Mouse (Mus musculus) forebrain, embryonic 16.5 days (tissue): ENCODE results near the gene Trim37. TPM values are rescaled to one million over a fixed set of nuclear protein-coding genes. Genes with fewer than 3 reads are reported as not detected.

Source experiments
- ATAC-seq: fragments of 200-750 bp; cut with Nextera tagmentation; 2 replicates; pipeline ENCODE4 v1.8.0; 2017; ENCODE audit warnings: mild to moderate bottlenecking, moderate library complexity
- H3K27ac ChIP-seq: fragments of 300-500 bp; sonication (generic); 2 replicates; pipeline ENCODE4 v1.5.1; 2014; ENCODE audit warnings: low read length, control low read depth
- H3K27me3 ChIP-seq: fragments of 300-500 bp; sonication (generic); replicated peaks from 2 replicates; pipeline ENCODE4 v1.6.1; 2014; ENCODE audit warnings: low read length; ENCODE audit not compliant: control insufficient read depth, insufficient read depth
- H3K36me3 ChIP-seq: fragments of 300-500 bp; sonication (generic); 2 replicates; pipeline ENCODE4 v1.6.1; 2014; ENCODE audit not compliant: control insufficient read depth, insufficient read depth
- H3K4me1 ChIP-seq: fragments of 300-500 bp; sonication (generic); replicated peaks from 2 replicates; pipeline ENCODE4 v1.6.1; 2014; ENCODE audit warnings: low read length; ENCODE audit not compliant: control insufficient read depth, insufficient read depth
- H3K4me2 ChIP-seq: fragments of 300-500 bp; sonication (generic); 2 replicates; pipeline ENCODE4 v1.6.1; 2014; ENCODE audit warnings: mild to moderate bottlenecking, low read length, control low read depth
- H3K4me3 ChIP-seq: fragments of 300-500 bp; sonication (generic); replicated peaks from 2 replicates; pipeline ENCODE4 v1.5.1; 2014; ENCODE audit warnings: mild to moderate bottlenecking, low read length, control low read depth
- H3K9ac ChIP-seq: fragments of 300-500 bp; sonication (generic); replicated peaks from 2 replicates; pipeline ENCODE4 v1.6.1; 2014; ENCODE audit warnings: low read depth, low read length, control low read depth
- H3K9me3 ChIP-seq: fragments of 300-500 bp; sonication (generic); 2 replicates; pipeline ENCODE4 v1.6.1; 2016; ENCODE audit warnings: low read length; ENCODE audit not compliant: control insufficient read depth
- WGBS: fragments of 180-500 bp; shearing (Covaris S2); extraction: QIAGEN DNeasy Blood & Tissue Kit; methylation state at CpG from one replicate; pipeline ENCODE4 v1.1.7; 2014; 5-methylcytosine and 5-hydroxymethylcytosine counted together
- polyA plus RNA-seq: library from polyadenylated mRNA; unstranded; fragments of >200 nt; fragmentation: Nextera tagmentation; extraction: Ambion mirVana; gene quantifications from 2 replicates; pipeline ENCODE4 v1.2.1, GENCODE M21; 2015

Gene Trim37
- polyA plus RNA-seq, 1 experiment from 2014 or later: 95.9 TPM

DNA sequence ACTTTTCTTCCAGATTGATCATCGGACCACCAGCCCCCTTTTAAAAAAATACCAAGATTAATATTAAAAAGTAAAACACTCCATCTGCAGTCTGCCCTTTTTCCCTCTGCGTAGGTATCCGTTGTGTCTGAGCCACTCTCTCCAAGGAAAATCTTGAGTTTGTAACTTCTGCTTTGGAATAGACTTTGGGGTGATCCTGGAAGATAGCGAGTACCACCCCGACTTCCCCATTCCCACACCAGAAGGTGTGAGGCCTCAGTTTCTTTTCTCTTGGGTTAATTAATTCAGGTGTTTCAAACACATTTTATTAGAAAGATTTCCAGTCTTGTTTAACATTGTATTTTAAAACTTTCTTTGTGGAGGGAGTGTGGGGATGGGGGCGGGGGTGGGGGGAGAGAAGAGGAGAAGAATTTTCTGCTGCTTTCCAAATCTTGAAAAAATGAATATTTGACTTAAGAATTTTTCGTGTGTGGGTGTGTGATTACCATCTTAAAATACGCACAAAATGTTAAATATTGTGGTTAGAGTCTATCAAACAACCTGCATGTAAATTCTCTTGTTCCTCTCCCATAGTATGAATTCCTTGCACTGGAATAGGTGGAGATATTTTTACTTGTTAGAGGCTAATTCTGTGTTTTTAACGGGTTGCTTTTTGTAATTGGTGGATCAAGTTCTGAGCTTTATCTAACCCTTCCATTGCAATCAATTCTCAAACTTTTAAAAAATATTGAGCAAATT, 16.5 kb upstream of the Trim37 start:
- WGBS: 2% methylated on average over 9 of the region's 9 CpGs
- Histone ChIP-seq H3K27me3 (no peaks in the 10 kb centered on the region), H3K4me3 (peak overlapping the region; percentile 98)

DNA sequence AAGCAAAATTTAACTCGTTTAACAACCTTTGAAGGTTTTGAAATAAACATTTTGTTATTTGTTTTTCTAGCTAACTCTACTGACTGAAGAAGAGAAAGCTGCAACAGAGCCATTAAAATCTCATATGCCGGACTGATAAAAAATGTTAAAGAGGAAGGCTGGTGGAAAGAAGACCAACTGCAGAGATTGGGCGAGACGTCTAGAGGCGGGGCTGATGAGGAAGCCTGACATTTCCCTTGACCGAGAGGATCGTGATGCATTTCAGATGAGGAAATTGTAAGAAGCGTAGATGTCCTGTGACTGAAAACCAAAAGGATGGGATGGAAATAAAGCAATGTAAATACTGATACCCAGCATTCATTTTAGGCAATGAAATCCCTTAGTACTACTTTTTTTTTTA, 5.0 kb upstream of the Trim37 start:
- H3K9ac ChIP-seq: no peak overlapping the region
- peaks cover 29% of the 10 kb centered on the region for H3K36me3 ChIP-seq
- H3K4me1 ChIP-seq: peaks cover 8% of the 10 kb centered on the region
- no peak overlapping the region for H3K4me3 ChIP-seq
- H3K27me3 ChIP-seq: no peaks in the 10 kb centered on the region
- no peak overlapping the region for H3K4me2 ChIP-seq
- H3K9me3 ChIP-seq: no peaks in the 10 kb centered on the region
- 74% methylated on average over 8 of the region's 8 CpGs for WGBS
- H3K27ac ChIP-seq: no peak overlapping the region
- no peak for ATAC-seq

More for the DNA sequence above, 16.5 kb upstream of the Trim37 start:
- H3K27ac ChIP-seq: peak overlapping the region; percentile 97
- H3K36me3 ChIP-seq: no peaks in the 10 kb centered on the region
- no peaks in the 10 kb centered on the region for H3K9me3 ChIP-seq
- H3K4me1 ChIP-seq: peaks cover 22% of the 10 kb centered on the region
- no peak for ATAC-seq
- H3K9ac ChIP-seq: peak overlapping the region; percentile 94
- H3K4me2 ChIP-seq: peak overlapping the region; percentile 57

DNA sequence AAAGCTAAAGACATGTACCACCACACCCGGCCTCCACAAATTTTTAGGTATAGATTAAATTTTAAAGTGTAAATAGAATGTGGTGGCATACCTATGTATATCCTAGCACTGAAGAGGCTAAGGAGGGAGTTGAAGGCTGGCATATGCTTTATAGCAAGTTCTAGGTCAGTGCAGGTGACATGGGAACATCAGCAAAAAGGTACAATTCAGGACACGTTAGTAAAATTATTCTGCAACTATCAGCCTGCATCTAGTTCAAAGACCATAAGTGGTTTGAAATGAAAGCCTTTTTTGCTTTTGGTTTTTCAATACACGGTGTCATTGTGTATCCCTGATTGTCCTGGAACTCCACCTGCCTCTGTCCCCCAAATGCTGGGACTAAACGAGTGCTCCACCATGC, 1.3 kb upstream of the Trim37 start:
- Histone ChIP-seq H3K9me3 (no peaks in the 10 kb centered on the region), H3K9ac (no peak overlapping the region; the same call in 1 of the 2 replicates), H3K4me3 (0 out of 2 replicates have a peak overlapping the region, but pooled peaks have one; percentile 3), H3K4me1 (peaks cover 20% of the 10 kb centered on the region), H3K27ac (peak overlapping the region; percentile 56; the same call in 1 of the 2 replicates), H3K27me3 (no peaks in the 10 kb centered on the region), H3K4me2 (peak overlapping the region; percentile 72), H3K36me3 (peaks cover 17% of the 10 kb centered on the region)
- no peak for ATAC-seq
- WGBS: 43% methylated on average over 4 of the region's 4 CpGs

DNA sequence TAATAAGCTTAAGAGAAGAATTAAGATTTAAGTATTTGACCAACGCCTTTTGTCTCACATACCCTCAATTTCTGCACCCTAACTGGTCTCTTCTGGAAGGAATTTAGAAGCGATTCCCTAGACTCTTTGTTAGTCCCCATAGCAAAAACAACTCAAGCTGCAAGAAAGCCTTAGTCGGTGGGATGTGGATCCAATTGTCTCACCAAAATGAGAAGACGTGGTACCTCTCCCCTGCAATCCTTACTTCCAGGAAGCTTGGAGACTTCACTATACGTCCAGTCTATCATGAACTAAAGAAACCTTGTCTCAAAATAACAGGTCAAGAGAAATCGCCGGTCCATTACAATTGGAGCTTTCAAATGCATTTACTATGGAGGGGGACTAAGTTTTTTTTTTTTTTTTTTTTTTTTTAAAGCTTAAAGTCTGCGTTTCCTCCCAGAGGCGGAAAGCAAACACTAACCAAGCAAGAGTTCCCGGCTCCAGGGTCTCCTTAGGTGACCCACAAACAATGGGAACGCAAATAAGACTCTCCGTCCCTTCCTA, 525 bp upstream of the Trim37 start:
- Histone ChIP-seq H3K4me3 (peak overlapping the region; percentile 96), H3K27ac (peak overlapping the region; percentile 94), H3K9me3 (no peaks in the 10 kb centered on the region), H3K4me1 (peaks cover 20% of the 10 kb centered on the region), H3K27me3 (no peaks in the 10 kb centered on the region), H3K36me3 (peaks cover 12% of the 10 kb centered on the region), H3K9ac (peak overlapping the region; percentile 61), H3K4me2 (peak overlapping the region; percentile 72)
- 2% methylated on average over 12 of the region's 12 CpGs for WGBS
- no peak for ATAC-seq

DNA sequence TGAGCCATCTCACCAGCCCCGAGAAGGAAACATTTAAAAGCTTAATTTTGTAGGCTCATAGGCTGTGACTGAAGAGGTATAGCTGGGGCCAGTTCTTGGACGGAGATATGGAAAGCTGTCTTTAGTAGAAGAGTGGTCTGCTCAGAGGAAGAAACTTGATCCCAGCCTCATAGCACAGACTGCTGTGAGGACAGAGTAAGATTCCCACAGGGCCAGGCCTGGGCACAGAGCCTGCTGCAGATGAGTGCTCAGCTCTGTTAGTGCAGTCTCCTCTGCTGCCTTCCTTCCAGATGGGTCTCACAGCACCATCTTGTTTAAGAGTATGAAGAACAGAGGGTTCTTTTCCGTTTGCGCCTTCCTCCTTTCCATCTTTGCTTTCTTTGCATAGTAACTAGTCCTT, 9.4 kb downstream of the Trim37 start:
- no peak overlapping the region for H3K27ac ChIP-seq
- no peaks in the 10 kb centered on the region for H3K27me3 ChIP-seq
- no peak overlapping the region for H3K9ac ChIP-seq
- no peak for ATAC-seq
- no peaks in the 10 kb centered on the region for H3K9me3 ChIP-seq
- no peaks in the 10 kb centered on the region for H3K36me3 ChIP-seq
- no peak overlapping the region for H3K4me2 ChIP-seq
- H3K4me1 ChIP-seq: no peaks in the 10 kb centered on the region
- 90% methylated on average over 4 of the region's 4 CpGs for WGBS
- H3K4me3 ChIP-seq: no peak overlapping the region

DNA sequence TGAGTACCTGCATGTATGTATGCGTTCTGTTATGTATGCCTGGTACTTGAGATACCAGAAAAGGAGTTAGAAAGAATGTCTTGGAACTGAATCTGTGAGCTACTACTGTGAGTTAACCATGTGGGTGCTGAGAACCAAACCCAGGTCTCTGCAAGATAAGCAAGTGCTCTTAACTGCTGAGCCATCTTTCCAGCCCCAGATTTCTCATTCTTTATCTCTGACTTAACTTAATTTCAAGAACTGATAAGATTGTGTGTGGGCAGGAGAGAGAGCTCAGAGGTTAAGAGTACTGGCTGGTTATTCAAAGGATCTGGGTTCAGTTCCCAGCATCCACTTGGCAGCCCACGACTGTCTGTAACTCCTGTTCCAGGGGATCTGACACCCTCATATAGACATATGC, 31.1 kb downstream of the Trim37 start:
- H3K27ac ChIP-seq: no peak overlapping the region
- H3K9me3 ChIP-seq: no peaks in the 10 kb centered on the region
- 93% methylated on average over 2 of the region's 2 CpGs for WGBS
- no peak for ATAC-seq
- H3K36me3 ChIP-seq: peaks cover 5% of the 10 kb centered on the region
- H3K9ac ChIP-seq: no peak overlapping the region
- H3K27me3 ChIP-seq: no peaks in the 10 kb centered on the region
- H3K4me3 ChIP-seq: no peak overlapping the region
- no peaks in the 10 kb centered on the region for H3K4me1 ChIP-seq
- no peak overlapping the region for H3K4me2 ChIP-seq

DNA sequence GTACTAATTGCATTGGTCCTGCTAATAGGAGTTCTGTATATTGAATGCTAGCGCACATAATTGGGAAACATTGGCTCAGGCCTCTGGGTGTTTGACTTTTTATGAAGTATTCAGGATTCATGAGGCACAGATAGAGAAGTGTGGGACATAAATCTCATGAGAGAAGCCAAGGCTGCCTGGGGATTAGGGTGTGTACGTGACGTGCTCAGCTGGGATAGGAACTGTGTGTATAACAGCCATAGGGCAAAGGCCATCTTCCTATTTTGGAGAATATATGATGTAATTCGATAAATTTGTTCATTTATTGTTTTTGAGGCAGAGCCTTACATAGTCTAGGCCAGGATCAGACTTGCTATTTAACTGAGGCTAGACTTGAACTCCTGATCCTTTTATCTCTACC, 35.8 kb downstream of the Trim37 start:
- no peak overlapping the region for H3K9ac ChIP-seq
- H3K27me3 ChIP-seq: no peaks in the 10 kb centered on the region
- H3K36me3 ChIP-seq: peaks cover 28% of the 10 kb centered on the region
- H3K4me1 ChIP-seq: no peaks in the 10 kb centered on the region
- H3K4me2 ChIP-seq: no peak overlapping the region
- ATAC-seq: no peak
- WGBS: 96% methylated on average over 4 of the region's 4 CpGs
- H3K27ac ChIP-seq: no peak overlapping the region
- no peak overlapping the region for H3K4me3 ChIP-seq
- no peaks in the 10 kb centered on the region for H3K9me3 ChIP-seq

DNA sequence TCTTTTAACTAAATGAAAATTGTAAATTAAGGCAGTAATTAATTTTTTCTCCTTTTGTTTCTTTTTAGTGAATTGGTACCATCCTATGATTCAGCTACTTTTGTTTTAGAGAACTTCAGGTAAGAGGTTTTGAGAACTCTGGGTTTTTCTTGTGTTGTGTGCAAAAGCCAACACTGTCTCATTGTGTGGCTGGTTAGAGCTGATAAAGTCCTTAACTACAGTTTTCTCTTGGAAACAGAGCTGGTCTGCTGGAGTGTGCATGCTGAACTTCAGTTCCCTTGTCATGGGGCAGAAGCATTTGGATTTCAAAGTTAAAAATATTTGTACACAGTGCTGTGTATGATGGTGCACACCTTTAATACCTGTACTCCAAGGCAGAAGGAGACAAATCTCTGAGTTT, 36.9 kb downstream of the Trim37 start:
- no peak for ATAC-seq
- H3K36me3 ChIP-seq: peaks cover 37% of the 10 kb centered on the region
- no peaks in the 10 kb centered on the region for H3K27me3 ChIP-seq
- H3K9ac ChIP-seq: no peak overlapping the region
- no peak overlapping the region for H3K4me3 ChIP-seq
- H3K27ac ChIP-seq: no peak overlapping the region
- H3K4me1 ChIP-seq: no peaks in the 10 kb centered on the region
- H3K9me3 ChIP-seq: no peaks in the 10 kb centered on the region
- no peak overlapping the region for H3K4me2 ChIP-seq

DNA sequence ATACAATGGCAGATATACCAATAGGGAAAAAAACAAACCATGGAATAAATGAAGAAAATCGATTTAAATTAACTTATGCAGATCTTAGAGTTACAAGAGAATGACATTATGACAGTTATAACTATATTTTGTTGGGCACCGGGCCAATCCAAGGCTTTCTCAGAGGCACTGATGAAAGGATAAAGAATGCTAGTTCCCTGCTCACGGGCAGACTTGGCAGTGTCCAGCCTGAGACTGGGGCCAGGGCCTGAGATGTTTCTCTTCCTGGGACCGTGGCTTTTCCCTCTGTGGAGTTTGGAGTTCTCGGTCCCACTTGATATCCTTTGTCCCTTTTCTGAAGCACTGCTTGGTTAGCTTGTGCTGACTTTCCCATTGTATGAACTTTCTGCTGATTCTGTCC, 46.7 kb downstream of the Trim37 start:
- ATAC-seq: no peak
- no peaks in the 10 kb centered on the region for H3K4me1 ChIP-seq
- no peak overlapping the region for H3K4me2 ChIP-seq
- H3K9ac ChIP-seq: no peak overlapping the region
- H3K27ac ChIP-seq: no peak overlapping the region
- H3K36me3 ChIP-seq: peaks cover 5% of the 10 kb centered on the region
- H3K27me3 ChIP-seq: no peaks in the 10 kb centered on the region
- no peak overlapping the region for H3K4me3 ChIP-seq
- no peaks in the 10 kb centered on the region for H3K9me3 ChIP-seq
- WGBS: 82% methylated on average over 5 of the region's 5 CpGs
